Mouse (Mus musculus) thymus, postnatal 0 days (tissue): ENCODE measurements around the gene Fhad1. TPM values are rescaled to one million over a fixed set of nuclear protein-coding genes. Genes with fewer than 3 reads are reported as not detected.
"Not testable (repeated sequence)": the region's sequence is repeated elsewhere in the genome, so short reads cannot be mapped to it uniquely, and the experiment has no call there.

ENCODE experiments used
- DNase-seq: peaks from one replicate; pipeline ENCODE4 v3.0.0-alpha.2; 2015; ENCODE audit warnings: low spot score
- polyA plus RNA-seq: library from polyadenylated mRNA; unstranded; fragments of >200 nt; fragmentation: Nextera tagmentation; extraction: Ambion mirVana; gene quantifications from 2 replicates; pipeline ENCODE4 v1.2.1, GENCODE M21; 2015

Gene Fhad1
- polyA plus RNA-seq, 1 experiment from 2014 or later, result 2.4 TPM

GRCm38 (mm10) chr4:142044452-142044851 lies 29.6 kb upstream of the Fhad1 start:
- no peak for DNase-seq

GRCm38 (mm10) chr4:142039662-142040353 lies 24.9 kb upstream of the Fhad1 start:
- no peak for DNase-seq

- DNase-seq, result no peak
Observed at GRCm38 (mm10) chr4:142037897-142038296, 23.0 kb upstream of the Fhad1 start.

GRCm38 (mm10) chr4:142028533-142028932 lies 13.7 kb upstream of the Fhad1 start:
- no peak for DNase-seq

- no peak for DNase-seq
Observed at GRCm38 (mm10) chr4:142026965-142027364, 12.1 kb upstream of the Fhad1 start.

GRCm38 (mm10) chr4:142024536-142024935 lies 9.7 kb upstream of the Fhad1 start:
- DNase-seq, result no peak

- DNase-seq, result no peak
Observed at GRCm38 (mm10) chr4:142023166-142023565, 8.3 kb upstream of the Fhad1 start.

- DNase-seq, result no peak
Observed at GRCm38 (mm10) chr4:142017686-142018085, 2.8 kb upstream of the Fhad1 start.

GRCm38 (mm10) chr4:142011236-142011635 lies 3.6 kb downstream of the Fhad1 start:
- DNase-seq, result no peak

- no peak for DNase-seq
Observed at GRCm38 (mm10) chr4:142010441-142010840, 4.4 kb downstream of the Fhad1 start.

GRCm38 (mm10) chr4:142008206-142008605 lies 6.7 kb downstream of the Fhad1 start:
- DNase-seq, result no peak

- DNase-seq, result no peak
Observed at GRCm38 (mm10) chr4:142000581-142000980, 14.3 kb downstream of the Fhad1 start.

GRCm38 (mm10) chr4:141999494-142000074 lies 15.3 kb downstream of the Fhad1 start:
- no peak for DNase-seq

GRCm38 (mm10) chr4:141998282-141998821 lies 16.5 kb downstream of the Fhad1 start:
- DNase-seq, result peak; percentile 30

- DNase-seq, result no peak
Observed at GRCm38 (mm10) chr4:141996880-141997279, 18.0 kb downstream of the Fhad1 start.

- no peak for DNase-seq
Observed at GRCm38 (mm10) chr4:141996086-141996485, 18.8 kb downstream of the Fhad1 start.

- DNase-seq, result not testable (repeated sequence)
Observed at GRCm38 (mm10) chr4:141994062-141994471, 20.8 kb downstream of the Fhad1 start.

- DNase-seq, result no peak
Observed at GRCm38 (mm10) chr4:141993347-141994061, 21.4 kb downstream of the Fhad1 start.

GRCm38 (mm10) chr4:141992530-141993204 lies 22.2 kb downstream of the Fhad1 start:
- no peak for DNase-seq

GRCm38 (mm10) chr4:141988178-141988577 lies 26.7 kb downstream of the Fhad1 start:
- no peak for DNase-seq

GRCm38 (mm10) chr4:141983689-141984088 lies 31.2 kb downstream of the Fhad1 start:
- DNase-seq, result no peak

GRCm38 (mm10) chr4:141981475-141981874 lies 33.4 kb downstream of the Fhad1 start:
- no peak for DNase-seq
